Mouse (Mus musculus) CH12.LX (cell line): ENCODE measurements at regions not wholly inside any gene's neighbourhood (a gene's known extent, or its start where the extent isn't known, plus 50 kb on each side); places are given as distances from the start of the nearest gene placed in this dataset.

Experiments
- DNase-seq: peaks from one replicate; pipeline ENCODE4 v3.0.0-alpha.2; 2013; ENCODE audit errors: extremely low read depth
- H3K27ac ChIP-seq: 2 replicates; pipeline ENCODE4 v1.5.1; 2012; ENCODE audit warnings: low read depth, mild to moderate bottlenecking, control low read depth, moderate library complexity; ENCODE audit not compliant: insufficient read depth
- H3K27me3 ChIP-seq: replicated peaks from 2 replicates; pipeline ENCODE3; 2012; ENCODE audit warnings: inconsistent platforms
- H3K36me3 ChIP-seq, 2 experiments: replicated peaks in 1 of 2; 2 replicates each; pipeline versions ENCODE3 to v1.6.1; 2012; ENCODE audit warnings: inconsistent platforms in 1 of 2, low read length in 1 of 2, mild to moderate bottlenecking in 1 of 2, mixed read lengths in 1 of 2, moderate library complexity in 1 of 2; ENCODE audit not compliant: control insufficient read depth in 1 of 2, insufficient read depth in 1 of 2
- H3K4me1 ChIP-seq, 2 experiments: 2 replicates each; pipeline ENCODE4 v1.6.1; 2012; ENCODE audit warnings: inconsistent platforms in 1 of 2, moderate library complexity in 1 of 2; ENCODE audit not compliant: insufficient read depth in 2 of 2, control insufficient read depth in 1 of 2
- H3K4me2 ChIP-seq: 2 replicates; pipeline ENCODE4 v1.6.1; 2012; ENCODE audit warnings: low read depth, mild to moderate bottlenecking, control low read depth; ENCODE audit not compliant: poor library complexity, insufficient read depth, severe bottlenecking
- H3K4me3 ChIP-seq, 3 experiments: fragments of 150-350 bp in 1 of 3; sonication (generic) in 1 of 3; replicated peaks in 1 of 3; 2 replicates each; pipeline versions ENCODE3 to v1.5.1; 2011 to 2012; ENCODE audit warnings: low read depth in 2 of 3, low read length in 2 of 3, mild to moderate bottlenecking in 2 of 3, moderate library complexity in 2 of 3, control low read depth in 1 of 3, improper control_type of control experiment in 1 of 3, inconsistent platforms in 1 of 3, mixed read lengths in 1 of 3; ENCODE audit not compliant: poor library complexity in 1 of 3
- H3K79me2 ChIP-seq: replicated peaks from 2 replicates; pipeline ENCODE4 v1.6.1; 2012; ENCODE audit warnings: mild to moderate bottlenecking, moderate library complexity; ENCODE audit not compliant: control insufficient read depth, poor library complexity, insufficient read depth, severe bottlenecking; ENCODE audit errors: extremely low read depth
- H3K9ac ChIP-seq: 2 replicates; pipeline ENCODE4 v1.6.1; 2012; ENCODE audit warnings: low read depth, mild to moderate bottlenecking, control low read depth, moderate library complexity; ENCODE audit not compliant: insufficient read depth
- H3K9me3 ChIP-seq: replicated peaks from 2 replicates; pipeline ENCODE3; 2012; ENCODE audit warnings: low read length, inconsistent platforms, mixed read lengths
- BHLHE40 ChIP-seq: IDR thresholded peaks from 2 replicates; pipeline ENCODE4 v1.6.1; 2011; ENCODE audit warnings: mild to moderate bottlenecking, low read depth, low read length, improper control_type of control experiment
- CHD2 ChIP-seq: IDR thresholded peaks from 2 replicates; pipeline ENCODE4 v1.6.1; 2011; ENCODE audit warnings: low read length, improper control_type of control experiment
- EP300 ChIP-seq: IDR thresholded peaks from 2 replicates; pipeline ENCODE4 v1.6.1; 2011; ENCODE audit warnings: low read length, improper control_type of control experiment
- IRF4 ChIP-seq: IDR thresholded peaks from 2 replicates; pipeline ENCODE4 v1.6.1; 2014; ENCODE audit warnings: low read depth, mild to moderate bottlenecking, inconsistent platforms, low read length, improper control_type of control experiment
- JUND ChIP-seq: conservative IDR thresholded peaks from 2 replicates; pipeline ENCODE4 v1.6.1; 2011; ENCODE audit warnings: low read depth, low read length, improper control_type of control experiment
- KAT2A ChIP-seq: IDR thresholded peaks from 2 replicates; pipeline ENCODE4 v1.6.1; 2012; ENCODE audit warnings: low read length, improper control_type of control experiment, inconsistent platforms; ENCODE audit not compliant: insufficient replicate concordance
- MAX ChIP-seq: IDR thresholded peaks from 2 replicates; pipeline ENCODE4 v1.6.1; 2011; ENCODE audit warnings: low read length, improper control_type of control experiment
- MAZ ChIP-seq: IDR thresholded peaks from 2 replicates; pipeline ENCODE4 v1.6.1; 2012; ENCODE audit warnings: low read depth, mild to moderate bottlenecking, inconsistent platforms, low read length, improper control_type of control experiment, moderate library complexity
- MEF2A ChIP-seq: IDR thresholded peaks from 2 replicates; pipeline ENCODE4 v1.6.1; 2014; ENCODE audit warnings: low read depth, mild to moderate bottlenecking, inconsistent platforms, low read length, improper control_type of control experiment, borderline replicate concordance
- MYC ChIP-seq: IDR thresholded peaks from 2 replicates; pipeline ENCODE4 v1.6.1; 2011; ENCODE audit warnings: low read depth, mild to moderate bottlenecking, improper control_type of control experiment, low read length
- POLR2AphosphoS2 ChIP-seq: IDR thresholded peaks from 2 replicates; pipeline ENCODE4 v1.6.1; 2011; ENCODE audit warnings: low read depth, low read length, improper control_type of control experiment
- RCOR1 ChIP-seq: conservative IDR thresholded peaks from 2 replicates; pipeline ENCODE4 v1.6.1; 2012; ENCODE audit warnings: low read depth, mild to moderate bottlenecking, inconsistent platforms, low read length, improper control_type of control experiment
- SIN3A ChIP-seq: IDR thresholded peaks from 2 replicates; pipeline ENCODE4 v1.6.1; 2012; ENCODE audit warnings: low read length, improper control_type of control experiment, inconsistent platforms
- SMC3 ChIP-seq: IDR thresholded peaks from 2 replicates; pipeline ENCODE4 v1.6.1; 2011; ENCODE audit warnings: low read depth, low read length, improper control_type of control experiment
- USF1 ChIP-seq: IDR thresholded peaks from 2 replicates; pipeline ENCODE4 v1.6.1; 2014; ENCODE audit warnings: low read depth, mild to moderate bottlenecking, inconsistent platforms, low read length, improper control_type of control experiment
- USF2 ChIP-seq: conservative IDR thresholded peaks from 2 replicates; pipeline ENCODE4 v1.6.1; 2011; ENCODE audit warnings: low read depth, low read length, improper control_type of control experiment
- ZC3H11A ChIP-seq: IDR thresholded peaks from 2 replicates; pipeline ENCODE4 v1.6.1; 2012; ENCODE audit warnings: low read depth, mild to moderate bottlenecking, inconsistent platforms, low read length, improper control_type of control experiment
- ZKSCAN1 ChIP-seq: IDR thresholded peaks from 2 replicates; pipeline ENCODE4 v1.6.1; 2012; ENCODE audit warnings: low read depth, inconsistent platforms, low read length, improper control_type of control experiment, borderline replicate concordance
- dilution Hi-C: fragments of 300-500 bp; cut with MboI; formaldehyde crosslinking; loops from 2 replicates; pipeline ENCODE4 v1.14.3; 2020; ENCODE audit warnings: low sequenced_read_pairs; ENCODE audit not compliant: extremely low pct_unique_long_range_greater_than_20kb, extremely low pct_ligation_motif_present
- in situ Hi-C: fragments of 300-500 bp; cut with MboI; formaldehyde crosslinking; loops from 3 replicates; pipeline ENCODE4 v1.14.3; 2019; ENCODE audit warnings: low sequenced_read_pairs, low pct_ligation_motif_present, low pct_unique_long_range_greater_than_20kb, mixed read lengths

DNA sequence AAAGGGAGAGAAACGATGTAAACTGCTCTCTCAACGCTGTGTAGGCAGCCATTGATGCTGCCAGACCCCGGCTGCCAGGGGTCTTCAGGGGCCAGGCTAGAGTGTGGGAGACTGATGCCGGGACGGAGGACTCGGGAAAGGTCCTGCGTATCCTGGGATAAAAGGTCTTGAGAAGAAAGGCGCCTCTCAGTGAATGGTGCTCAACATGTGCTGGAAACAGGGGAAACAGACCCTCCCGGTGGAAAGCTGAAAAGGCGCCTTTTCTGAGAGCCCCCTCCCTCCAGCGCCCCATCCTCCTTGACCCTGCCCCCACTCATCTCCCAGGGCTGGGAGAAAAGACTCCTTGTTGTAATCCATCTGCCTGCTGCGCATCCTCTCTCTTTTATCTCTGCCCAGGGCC is 101.1 kb upstream of the Lrig1 start:
- dilution Hi-C loops: no loop called here
- Histone ChIP-seq H3K4me1 (no peaks in the 10 kb centered on the region), H3K9me3 (peaks cover 5% of the 10 kb centered on the region), H3K79me2 (no peaks in the 10 kb centered on the region), H3K36me3 (no peaks in the 10 kb centered on the region), H3K4me2 (no peak overlapping the region), H3K27ac (no peak overlapping the region), H3K27me3 (peaks cover 28% of the 10 kb centered on the region), H3K4me3 (no peak overlapping the region), H3K9ac (no peak overlapping the region)
- no peak for DNase-seq
- TF ChIP-seq BHLHE40: no peak
- TF ChIP-seq ZC3H11A: no peak
- no peak for TF ChIP-seq RCOR1
- TF ChIP-seq MYC: no peak
- TF ChIP-seq CHD2: no peak
- TF ChIP-seq JUND: no peak
- TF ChIP-seq IRF4: no peak
- TF ChIP-seq EP300: no peak
- TF ChIP-seq SMC3: no peak
- TF ChIP-seq USF1: no peak
- TF ChIP-seq USF2: no peak
- no peak for TF ChIP-seq POLR2AphosphoS2
- in situ Hi-C loops: no loop called here

DNA sequence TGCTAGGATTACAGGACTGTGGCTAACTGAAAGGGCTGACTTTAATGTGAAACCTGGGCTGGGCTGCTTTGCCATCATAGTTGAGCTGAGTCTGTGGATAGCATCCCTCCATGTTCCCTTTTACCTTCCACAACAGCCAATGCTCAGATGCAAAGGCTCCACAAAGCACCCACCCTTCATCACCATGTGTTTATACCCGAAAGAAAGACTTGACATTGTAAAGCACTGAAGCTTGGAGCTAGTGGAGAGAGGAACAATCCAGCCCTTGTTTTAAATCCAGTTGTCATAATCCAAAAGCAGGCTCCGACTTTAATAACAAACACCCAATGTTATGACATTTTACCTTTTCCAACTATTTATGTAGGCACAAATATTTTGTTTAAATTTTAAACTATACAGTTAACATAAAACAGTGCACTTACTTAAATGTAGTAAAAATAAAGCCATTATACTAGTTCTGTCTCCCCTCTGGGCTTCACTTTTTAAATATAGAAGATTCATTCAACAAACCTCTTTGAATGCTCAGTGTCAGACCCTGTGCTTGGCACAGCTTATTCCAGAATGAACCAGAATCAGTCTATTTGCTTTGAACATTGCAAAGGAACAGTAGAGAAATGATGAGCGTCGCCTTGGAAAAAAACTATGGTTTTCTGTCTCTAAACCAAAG is 98.7 kb upstream of the Lrig1 start:
- Histone ChIP-seq H3K27ac (no peak overlapping the region), H3K27me3 (peaks cover 27% of the 10 kb centered on the region), H3K36me3 (no peaks in the 10 kb centered on the region), H3K79me2 (no peaks in the 10 kb centered on the region), H3K4me1 (no peaks in the 10 kb centered on the region), H3K9ac (no peak overlapping the region), H3K4me3 (no peak overlapping the region), H3K9me3 (peaks cover 5% of the 10 kb centered on the region), H3K4me2 (no peak overlapping the region)
- dilution Hi-C loops (no loop called here), in situ Hi-C loops (no loop called here)
- DNase-seq: no peak
- TF ChIP-seq MAZ (no peak), SMC3 (no peak), MEF2A (no peak), MAX (no peak), EP300 (no peak), SIN3A (no peak), KAT2A (no peak), ZKSCAN1 (no peak)
